Mouse (Mus musculus) heart, adult 2 months (tissue): ENCODE measurements around the gene Prrx2.

ENCODE experiments used
- CTCF ChIP-seq: fragments of 200-600 bp; IDR thresholded peaks from 2 replicates; pipeline ENCODE4 v1.8.1; 2022; ENCODE audit warnings: antibody characterized with exemption, mild to moderate bottlenecking, moderate library complexity
- EP300 ChIP-seq: fragments of 200-500 bp; IDR thresholded peaks from 2 replicates; pipeline ENCODE4 v1.6.1; 2011; ENCODE audit warnings: low read depth, low read length, control low read depth; ENCODE audit not compliant: insufficient read depth
- POLR2A ChIP-seq: fragments of 200-500 bp; IDR thresholded peaks from 2 replicates; pipeline ENCODE4 v1.6.1; 2011; ENCODE audit warnings: mild to moderate bottlenecking, low read depth, low read length, control low read depth; ENCODE audit not compliant: insufficient read depth

DNA sequence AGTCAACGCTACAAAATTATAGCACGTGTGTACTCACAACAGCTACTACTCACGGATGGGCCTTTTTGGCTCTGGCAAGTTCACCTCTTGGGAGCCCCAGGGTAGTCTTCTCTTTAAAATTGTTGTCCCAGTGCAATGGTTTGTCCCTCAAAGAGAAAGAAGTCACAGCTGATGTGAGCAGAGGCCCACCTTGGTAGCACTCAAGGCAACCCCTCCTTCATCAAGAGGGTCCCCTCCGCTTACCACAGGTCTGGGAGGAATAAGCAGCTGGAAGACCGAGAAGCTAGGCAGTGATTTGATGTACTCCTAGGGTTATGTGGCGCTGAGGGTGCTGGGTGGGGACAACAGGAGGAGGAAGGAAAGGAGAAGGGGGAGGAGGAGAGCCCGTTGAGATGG, 34.1 kb upstream of the Prrx2 start:
- no peak for TF ChIP-seq EP300
- TF ChIP-seq CTCF, result no peak
- TF ChIP-seq POLR2A, result no peak
